Mouse (Mus musculus) left cerebral cortex, adult 11 months (tissue): ENCODE results near the gene Tubgcp4.

Experiments used
- DNase-seq: peaks from one replicate; pipeline ENCODE4 v3.0.0; 2022; ENCODE audit warnings: low spot score

Gene Tubgcp4

GRCm38 (mm10) chr2:121204276-121204675, 33.8 kb downstream of the Tubgcp4 start:
- DNase-seq: no peak

GRCm38 (mm10) chr2:121206541-121206940, 36.1 kb downstream of the Tubgcp4 start:
- DNase-seq: no peak

- no peak for DNase-seq
Observed at GRCm38 (mm10) chr2:121214491-121214890, 44.0 kb downstream of the Tubgcp4 start.

- no peak for DNase-seq
Observed at GRCm38 (mm10) chr2:121219177-121219576, 48.7 kb downstream of the Tubgcp4 start.

- no peak for DNase-seq
Observed at GRCm38 (mm10) chr2:121219994-121220393, 49.5 kb downstream of the Tubgcp4 start.

GRCm38 (mm10) chr2:121223010-121223409, 52.6 kb downstream of the Tubgcp4 start:
- DNase-seq: peak; percentile 45

GRCm38 (mm10) chr2:121228135-121228534, 57.7 kb downstream of the Tubgcp4 start:
- no peak for DNase-seq

GRCm38 (mm10) chr2:121235460-121236072, 65.1 kb downstream of the Tubgcp4 start:
- no peak for DNase-seq

GRCm38 (mm10) chr2:121239426-121239825, 69.0 kb downstream of the Tubgcp4 start:
- DNase-seq: no peak

- DNase-seq: no peak
Observed at GRCm38 (mm10) chr2:121244099-121244498, 73.6 kb downstream of the Tubgcp4 start.
